Mouse (Mus musculus): ENCODE data around the gene Paqr4.

Paqr4 gene

DNA sequence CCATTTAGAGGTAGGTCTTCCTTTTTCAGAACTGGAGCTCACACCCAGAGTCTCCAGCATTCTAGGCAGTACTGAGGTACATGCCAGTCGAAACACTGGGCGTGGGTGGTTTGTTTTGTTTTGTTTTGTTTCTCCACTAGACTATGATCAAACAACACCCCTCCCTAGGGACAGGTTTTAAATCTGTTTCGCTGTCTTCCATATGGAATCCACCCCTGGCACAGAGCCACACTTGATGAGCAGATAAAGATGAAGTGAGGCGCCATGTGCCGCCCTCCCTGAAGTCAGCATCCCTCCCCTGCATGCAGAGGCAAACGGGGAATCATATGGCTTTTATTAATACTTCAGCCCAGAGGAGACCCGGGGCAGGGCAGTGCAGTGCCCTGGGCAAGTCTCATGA is 35.9 kb downstream of the Paqr4 start:
- Histone ChIP-seq H3K27me3 (ENCODE audit: insufficient read depth, low read length) (peaks cover 31% of the 10 kb centered on the region), H3K36me3 (ENCODE audit: insufficient read depth, low read length) (no peaks in the 10 kb centered on the region), H3K9me3 (ENCODE audit: low read length) (no peaks in the 10 kb centered on the region), H3K4me3 (replicated peaks; ENCODE audit: low read length) (peak overlapping the region; percentile 23; the same call in 1 of the 2 replicates), H3K4me1 (replicated peaks; ENCODE audit: low read depth, low read length) (peaks cover 22% of the 10 kb centered on the region)
- no peak for TF ChIP-seq NANOG (IDR thresholded peaks at IDR 0.05; ENCODE audit: borderline replicate concordance, low read length)
- TF ChIP-seq CTCF (conservative IDR thresholded peaks at IDR 0.05; ENCODE audit: low read length), result no peak
- no peak for TF ChIP-seq POU5F1 (IDR thresholded peaks at IDR 0.05; ENCODE audit: borderline replicate concordance, low read length)

GRCm38 (mm10) chr17:23703301-23703700 is 37.4 kb downstream of the Paqr4 start:
- H3K4me1 ChIP-seq (replicated peaks; ENCODE audit: low read depth, low read length), result peaks cover 28% of the 10 kb centered on the region
- peaks cover 38% of the 10 kb centered on the region for H3K27me3 ChIP-seq (ENCODE audit: insufficient read depth, low read length)
- no peaks in the 10 kb centered on the region for H3K9me3 ChIP-seq (ENCODE audit: low read length)
- TF ChIP-seq NANOG (IDR thresholded peaks at IDR 0.05; ENCODE audit: borderline replicate concordance, low read length) (no peak), CTCF (conservative IDR thresholded peaks at IDR 0.05; ENCODE audit: low read length) (no peak), POU5F1 (IDR thresholded peaks at IDR 0.05; ENCODE audit: borderline replicate concordance, low read length) (no peak)
- H3K4me3 ChIP-seq (replicated peaks; ENCODE audit: low read length), result no peak overlapping the region
- no peaks in the 10 kb centered on the region for H3K36me3 ChIP-seq (ENCODE audit: insufficient read depth, low read length)

DNA sequence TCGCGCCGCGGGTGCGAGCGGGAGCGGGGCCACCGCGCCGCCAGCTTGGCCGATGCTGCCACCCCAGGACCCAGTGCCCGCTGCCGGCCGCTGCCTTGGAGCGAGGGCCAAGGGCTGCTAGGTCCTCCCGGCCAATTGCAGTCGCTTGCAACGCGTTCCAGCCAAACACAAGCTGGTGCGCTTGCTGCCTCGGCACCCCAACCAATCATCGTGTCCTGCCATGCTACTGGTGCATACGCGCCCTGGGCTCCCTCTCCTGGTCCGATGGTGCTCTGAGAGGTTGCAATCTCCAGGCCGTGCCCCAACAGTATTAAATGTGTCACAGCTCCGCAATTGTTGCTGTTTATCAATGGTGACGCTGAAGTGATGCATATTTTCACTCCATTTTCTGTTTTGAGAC is 40.6 kb downstream of the Paqr4 start:
- peaks cover 49% of the 10 kb centered on the region for H3K4me1 ChIP-seq (replicated peaks; ENCODE audit: low read depth, low read length)
- peaks cover 33% of the 10 kb centered on the region for H3K27me3 ChIP-seq (ENCODE audit: insufficient read depth, low read length)
- H3K4me3 ChIP-seq (replicated peaks; ENCODE audit: low read length), result peak overlapping the region; percentile 90
- no peaks in the 10 kb centered on the region for H3K36me3 ChIP-seq (ENCODE audit: insufficient read depth, low read length)
- TF ChIP-seq POU5F1 (IDR thresholded peaks at IDR 0.05; ENCODE audit: borderline replicate concordance, low read length), result no peak
- TF ChIP-seq CTCF (conservative IDR thresholded peaks at IDR 0.05; ENCODE audit: low read length), result peak; percentile 11; the same call in 1 of the 2 replicates
- TF ChIP-seq NANOG (IDR thresholded peaks at IDR 0.05; ENCODE audit: borderline replicate concordance, low read length), result no peak
- H3K9me3 ChIP-seq (ENCODE audit: low read length), result no peaks in the 10 kb centered on the region

- peak overlapping the region; percentile 90 for H3K4me3 ChIP-seq (replicated peaks; ENCODE audit: low read length)
- no peaks in the 10 kb centered on the region for H3K36me3 ChIP-seq (ENCODE audit: insufficient read depth, low read length)
- peaks cover 35% of the 10 kb centered on the region for H3K27me3 ChIP-seq (ENCODE audit: insufficient read depth, low read length)
- no peaks in the 10 kb centered on the region for H3K9me3 ChIP-seq (ENCODE audit: low read length)
- no peak for TF ChIP-seq NANOG (IDR thresholded peaks at IDR 0.05; ENCODE audit: borderline replicate concordance, low read length)
- no peak for TF ChIP-seq POU5F1 (IDR thresholded peaks at IDR 0.05; ENCODE audit: borderline replicate concordance, low read length)
- no peak for TF ChIP-seq CTCF (conservative IDR thresholded peaks at IDR 0.05; ENCODE audit: low read length)
- H3K4me1 ChIP-seq (replicated peaks; ENCODE audit: low read depth, low read length), result peaks cover 50% of the 10 kb centered on the region
Observed at GRCm38 (mm10) chr17:23699131-23700077, 41.3 kb downstream of the Paqr4 start.

DNA sequence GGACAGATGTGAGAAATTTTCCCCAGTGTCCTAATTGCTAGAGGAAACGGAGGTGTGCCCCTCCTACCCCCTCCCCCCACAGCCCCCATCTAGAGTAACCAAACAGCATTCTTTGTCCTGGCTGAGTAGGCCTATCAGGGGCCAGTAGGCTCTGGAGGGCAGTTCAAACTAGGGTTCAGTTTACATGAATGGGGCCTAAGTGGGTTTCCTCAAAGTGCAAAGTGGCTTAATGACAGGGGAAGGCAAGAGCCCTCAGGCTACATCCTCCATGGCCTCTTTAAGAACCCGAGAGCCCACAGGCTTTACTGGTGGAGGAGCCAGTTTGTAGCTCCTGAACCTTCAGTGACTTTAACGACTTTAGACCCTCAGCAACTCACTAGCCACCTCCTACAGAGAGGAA is 44.9 kb downstream of the Paqr4 start:
- Histone ChIP-seq H3K4me1 (replicated peaks; ENCODE audit: low read depth, low read length) (peaks cover 63% of the 10 kb centered on the region), H3K36me3 (ENCODE audit: insufficient read depth, low read length) (no peaks in the 10 kb centered on the region), H3K27me3 (ENCODE audit: insufficient read depth, low read length) (peaks cover 28% of the 10 kb centered on the region), H3K4me3 (replicated peaks; ENCODE audit: low read length) (no peak overlapping the region), H3K9me3 (ENCODE audit: low read length) (no peaks in the 10 kb centered on the region)
- no peak for TF ChIP-seq POU5F1 (IDR thresholded peaks at IDR 0.05; ENCODE audit: borderline replicate concordance, low read length)
- peak; percentile 5; the same call in 1 of the 2 replicates for TF ChIP-seq NANOG (IDR thresholded peaks at IDR 0.05; ENCODE audit: borderline replicate concordance, low read length)
- TF ChIP-seq CTCF (conservative IDR thresholded peaks at IDR 0.05; ENCODE audit: low read length), result no peak

- no peaks in the 10 kb centered on the region for H3K9me3 ChIP-seq (ENCODE audit: low read length)
- no peak for TF ChIP-seq NANOG (IDR thresholded peaks at IDR 0.05; ENCODE audit: borderline replicate concordance, low read length)
- TF ChIP-seq CTCF (conservative IDR thresholded peaks at IDR 0.05; ENCODE audit: low read length), result no peak
- TF ChIP-seq POU5F1 (IDR thresholded peaks at IDR 0.05; ENCODE audit: borderline replicate concordance, low read length), result no peak
- H3K4me1 ChIP-seq (replicated peaks; ENCODE audit: low read depth, low read length), result peaks cover 60% of the 10 kb centered on the region
- H3K4me3 ChIP-seq (replicated peaks; ENCODE audit: low read length), result peak overlapping the region; percentile 0; the same call in 1 of the 2 replicates
- H3K36me3 ChIP-seq (ENCODE audit: insufficient read depth, low read length), result no peaks in the 10 kb centered on the region
- H3K27me3 ChIP-seq (ENCODE audit: insufficient read depth, low read length), result peaks cover 26% of the 10 kb centered on the region
Observed at GRCm38 (mm10) chr17:23694491-23694890, 46.2 kb downstream of the Paqr4 start.

All from E14TG2a.4 (cell line).